Mouse (Mus musculus): ENCODE results near the gene Map7d1. TPM values are rescaled to one million over a fixed set of nuclear protein-coding genes. Genes with fewer than 3 reads are reported as not detected.

Map7d1 gene
- polyA plus RNA-seq, 1 experiment from 2014 or later, result 90.3 TPM

GRCm38 (mm10) chr4:126261675-126262074 lies 5.5 kb upstream of the Map7d1 start:
- peak; percentile 0; the same call in 1 of the 2 replicates for ATAC-seq (ENCODE audit: low read depth)
- Histone ChIP-seq H3K9me3 (no peaks in the 10 kb centered on the region), H3K9ac (peak overlapping the region; percentile 1; the same call in 1 of the 2 replicates), H3K4me2 (no peak overlapping the region), H3K4me3 (no peak overlapping the region), H3K27me3 (no peaks in the 10 kb centered on the region), H3K4me1 (replicated peaks) (peaks cover 71% of the 10 kb centered on the region), H3K27ac (replicated peaks) (no peak overlapping the region), H3K36me3 (0 out of 2 replicates have a peak, but pooled peaks cover 2% of the 10 kb centered on the region)
- WGBS, result 46% methylated on average over 7 of the region's 7 CpGs

- Histone ChIP-seq H3K4me3 (no peak overlapping the region), H3K4me2 (peak overlapping the region; percentile 41), H3K36me3 (0 out of 2 replicates have a peak, but pooled peaks cover 2% of the 10 kb centered on the region), H3K27ac (replicated peaks) (peak overlapping the region; percentile 81; the same call in 1 of the 2 replicates), H3K9ac (peak overlapping the region; percentile 17; the same call in 1 of the 2 replicates), H3K27me3 (no peaks in the 10 kb centered on the region), H3K9me3 (no peaks in the 10 kb centered on the region), H3K4me1 (replicated peaks) (peaks cover 71% of the 10 kb centered on the region)
- WGBS, result 76% methylated on average over 6 of the region's 6 CpGs
- ATAC-seq (ENCODE audit: low read depth), result no peak
Observed at GRCm38 (mm10) chr4:126261266-126261665, 5.1 kb upstream of the Map7d1 start.

GRCm38 (mm10) chr4:126260520-126261201 lies 4.5 kb upstream of the Map7d1 start:
- Histone ChIP-seq H3K27me3 (no peaks in the 10 kb centered on the region), H3K9ac (peak overlapping the region; percentile 17; the same call in 1 of the 2 replicates), H3K9me3 (no peaks in the 10 kb centered on the region), H3K4me2 (peak overlapping the region; percentile 41), H3K36me3 (0 out of 2 replicates have a peak, but pooled peaks cover 2% of the 10 kb centered on the region), H3K27ac (replicated peaks) (peak overlapping the region; percentile 81), H3K4me1 (replicated peaks) (peaks cover 71% of the 10 kb centered on the region), H3K4me3 (no peak overlapping the region)
- WGBS, result 8% methylated on average over 10 of the region's 10 CpGs
- ATAC-seq (ENCODE audit: low read depth), result no peak

GRCm38 (mm10) chr4:126259523-126260160 lies 3.5 kb upstream of the Map7d1 start:
- no peaks in the 10 kb centered on the region for H3K9me3 ChIP-seq

GRCm38 (mm10) chr4:126259063-126259462 lies 2.9 kb upstream of the Map7d1 start:
- Histone ChIP-seq H3K4me1 (replicated peaks) (peaks cover 75% of the 10 kb centered on the region), H3K9me3 (no peaks in the 10 kb centered on the region), H3K27ac (replicated peaks) (peak overlapping the region; percentile 81), H3K4me2 (peak overlapping the region; percentile 41), H3K27me3 (no peaks in the 10 kb centered on the region), H3K4me3 (no peak overlapping the region), H3K36me3 (0 out of 2 replicates have a peak, but pooled peaks cover 2% of the 10 kb centered on the region), H3K9ac (no peak overlapping the region)
- 23% methylated on average over 3 of the region's 3 CpGs for WGBS
- no peak for ATAC-seq (ENCODE audit: low read depth)

More at GRCm38 (mm10) chr4:126259523-126260160, 3.5 kb upstream of the Map7d1 start:
- Histone ChIP-seq H3K36me3 (0 out of 2 replicates have a peak, but pooled peaks cover 2% of the 10 kb centered on the region), H3K4me2 (peak overlapping the region; percentile 41), H3K4me3 (peak overlapping the region; percentile 12; the same call in 1 of the 2 replicates), H3K9ac (peak overlapping the region; percentile 47; the same call in 1 of the 2 replicates), H3K27me3 (no peaks in the 10 kb centered on the region), H3K4me1 (replicated peaks) (peaks cover 75% of the 10 kb centered on the region), H3K27ac (replicated peaks) (peak overlapping the region; percentile 81)
- WGBS, result under 1% methylated on average over 15 of the region's 15 CpGs
- ATAC-seq (ENCODE audit: low read depth), result no peak

- WGBS, result 2% methylated on average over 26 of the region's 26 CpGs
- Histone ChIP-seq H3K27me3 (no peaks in the 10 kb centered on the region), H3K36me3 (no peaks in the 10 kb centered on the region), H3K4me3 (peak overlapping the region; percentile 100), H3K4me1 (replicated peaks) (peaks cover 78% of the 10 kb centered on the region), H3K9ac (peak overlapping the region; percentile 99), H3K9me3 (no peaks in the 10 kb centered on the region), H3K4me2 (peak overlapping the region; percentile 99), H3K27ac (replicated peaks) (peak overlapping the region; percentile 96)
- no peak; the same call in 1 of the 2 replicates for ATAC-seq (ENCODE audit: low read depth)
Observed at GRCm38 (mm10) chr4:126256967-126257881, 1.1 kb upstream of the Map7d1 start.

GRCm38 (mm10) chr4:126255113-126256001 lies 786 bp downstream of the Map7d1 start:
- H3K4me3 ChIP-seq, result peak overlapping the region; percentile 100
- under 1% methylated on average over 45 of the region's 50 CpGs for WGBS
- peak overlapping the region; percentile 96 for H3K27ac ChIP-seq (replicated peaks)
- no peaks in the 10 kb centered on the region for H3K9me3 ChIP-seq
- ATAC-seq (ENCODE audit: low read depth), result peak; percentile 23
- no peaks in the 10 kb centered on the region for H3K27me3 ChIP-seq
- peak overlapping the region; percentile 99 for H3K4me2 ChIP-seq
- peaks cover 81% of the 10 kb centered on the region for H3K4me1 ChIP-seq (replicated peaks)
- peak overlapping the region; percentile 99 for H3K9ac ChIP-seq
- 0 out of 2 replicates have a peak, but pooled peaks cover 12% of the 10 kb centered on the region for H3K36me3 ChIP-seq

- H3K4me1 ChIP-seq (replicated peaks), result peaks cover 80% of the 10 kb centered on the region
- H3K4me3 ChIP-seq, result peak overlapping the region; percentile 100
- H3K9ac ChIP-seq, result peak overlapping the region; percentile 99
- no peaks in the 10 kb centered on the region for H3K27me3 ChIP-seq
- H3K36me3 ChIP-seq, result 0 out of 2 replicates have a peak, but pooled peaks cover 13% of the 10 kb centered on the region
- WGBS, result 13% methylated on average over 9 of the region's 9 CpGs
- ATAC-seq (ENCODE audit: low read depth), result peak; percentile 1; the same call in 1 of the 2 replicates
- peak overlapping the region; percentile 96 for H3K27ac ChIP-seq (replicated peaks)
- H3K9me3 ChIP-seq, result no peaks in the 10 kb centered on the region
- H3K4me2 ChIP-seq, result peak overlapping the region; percentile 99
Observed at GRCm38 (mm10) chr4:126254315-126255112, 1.6 kb downstream of the Map7d1 start.

- Histone ChIP-seq H3K4me2 (peak overlapping the region; percentile 99), H3K36me3 (0 out of 2 replicates have a peak, but pooled peaks cover 13% of the 10 kb centered on the region), H3K9ac (peak overlapping the region; percentile 99), H3K27ac (replicated peaks) (no peak overlapping the region), H3K27me3 (no peaks in the 10 kb centered on the region), H3K9me3 (no peaks in the 10 kb centered on the region), H3K4me3 (peak overlapping the region; percentile 100), H3K4me1 (replicated peaks) (peaks cover 80% of the 10 kb centered on the region)
- WGBS, result 65% methylated on average over 14 of the region's 14 CpGs
- no peak for ATAC-seq (ENCODE audit: low read depth)
Observed at GRCm38 (mm10) chr4:126253637-126254272, 2.4 kb downstream of the Map7d1 start.

Data from neural tube, embryonic 13.5 days (tissue).